Mouse (Mus musculus) embryonic facial prominence, embryonic 11.5 days (tissue): Measurements from ENCODE around the gene Rnh1. TPM values are rescaled to one million over a fixed set of nuclear protein-coding genes. Genes with fewer than 3 reads are reported as not detected.

Experiments
- ATAC-seq: fragments of 200-750 bp; cut with Nextera tagmentation; replicated peaks from 2 replicates; pipeline ENCODE4 v1.8.0; 2017; ENCODE audit warnings: low read depth; ENCODE audit not compliant: insufficient number of reproducible peaks, low FRiP score, low TSS enrichment
- DNase-seq: peaks from one replicate; pipeline ENCODE4 v3.0.0-alpha.2; 2015; ENCODE audit warnings: low spot score
- H3K27ac ChIP-seq: fragments of 300-500 bp; sonication (generic); replicated peaks from 2 replicates; pipeline ENCODE4 v1.5.1; 2014; ENCODE audit warnings: mild to moderate bottlenecking, low read depth, low read length, control low read depth
- H3K27me3 ChIP-seq: fragments of 300-500 bp; sonication (generic); 2 replicates; pipeline ENCODE4 v1.6.1; 2014; ENCODE audit warnings: mild to moderate bottlenecking, low read length, moderate library complexity, mixed read lengths; ENCODE audit not compliant: control insufficient read depth, insufficient read depth
- H3K36me3 ChIP-seq: fragments of 300-500 bp; sonication (generic); replicated peaks from 2 replicates; pipeline ENCODE4 v1.6.1; 2014; ENCODE audit warnings: low read depth, mild to moderate bottlenecking, low read length, moderate library complexity, mixed read lengths; ENCODE audit not compliant: control insufficient read depth, insufficient read depth
- H3K4me1 ChIP-seq: fragments of 300-500 bp; sonication (generic); 2 replicates; pipeline ENCODE4 v1.6.1; 2014; ENCODE audit warnings: low read length, mixed read lengths; ENCODE audit not compliant: control insufficient read depth, insufficient read depth
- H3K4me2 ChIP-seq: fragments of 300-500 bp; sonication (generic); 2 replicates; pipeline ENCODE4 v1.6.1; 2014; ENCODE audit warnings: low read depth, mild to moderate bottlenecking, control low read depth, low read length, moderate library complexity
- H3K4me3 ChIP-seq: fragments of 300-500 bp; sonication (generic); 2 replicates; pipeline ENCODE4 v1.5.1; 2014; ENCODE audit warnings: low read depth, low read length, control low read depth
- H3K9ac ChIP-seq: fragments of 300-500 bp; sonication (generic); replicated peaks from 2 replicates; pipeline ENCODE4 v1.6.1; 2014; ENCODE audit warnings: mild to moderate bottlenecking, control low read depth, low read length
- H3K9me3 ChIP-seq: fragments of 300-500 bp; sonication (generic); replicated peaks from 2 replicates; pipeline ENCODE4 v1.6.1; 2016; ENCODE audit warnings: mild to moderate bottlenecking, low read length, inconsistent platforms, mixed read lengths; ENCODE audit not compliant: control insufficient read depth
- WGBS: fragments of 180-500 bp; shearing (Covaris S2); extraction: QIAGEN DNeasy Blood & Tissue Kit; methylation state at CpG from one replicate; pipeline ENCODE4 v1.1.7; 2014; 5-methylcytosine and 5-hydroxymethylcytosine counted together
- polyA plus RNA-seq: library from polyadenylated mRNA; unstranded; fragments of >200 nt; fragmentation: Nextera tagmentation; extraction: Ambion mirVana; gene quantifications from 2 replicates; pipeline ENCODE4 v1.2.1, GENCODE M21; 2014

Rnh1 gene
- polyA plus RNA-seq, 1 experiment from 2014 or later = 82.0 TPM

GRCm38 (mm10) chr7:141169300-141169699 lies 3.4 kb downstream of the Rnh1 start:
- no peak for DNase-seq
- Histone ChIP-seq H3K4me1 (no peaks in the 10 kb centered on the region), H3K4me3 (no peak overlapping the region), H3K27ac (no peak overlapping the region), H3K9ac (no peak overlapping the region), H3K27me3 (no peaks in the 10 kb centered on the region), H3K4me2 (no peak overlapping the region), H3K36me3 (no peaks in the 10 kb centered on the region), H3K9me3 (no peaks in the 10 kb centered on the region)
- WGBS = 84% methylated on average over 1 of the region's 1 CpGs
- no peak for ATAC-seq

GRCm38 (mm10) chr7:141168518-141168953 lies 4.1 kb downstream of the Rnh1 start:
- DNase-seq (peak; percentile 67), ATAC-seq (no peak)
- H3K4me1 ChIP-seq = no peaks in the 10 kb centered on the region
- peak overlapping the region; percentile 45 for H3K4me3 ChIP-seq
- no peaks in the 10 kb centered on the region for H3K9me3 ChIP-seq
- 2% methylated on average over 22 of the region's 22 CpGs for WGBS
- H3K4me2 ChIP-seq = peak overlapping the region; percentile 71
- H3K27me3 ChIP-seq = no peaks in the 10 kb centered on the region
- peak overlapping the region; percentile 65 for H3K9ac ChIP-seq
- 0 out of 2 replicates have a peak overlapping the region, but pooled peaks have one; percentile 22 for H3K27ac ChIP-seq
- H3K36me3 ChIP-seq = no peaks in the 10 kb centered on the region; the same call in 1 of the 2 replicates

GRCm38 (mm10) chr7:141167901-141168517 lies 4.6 kb downstream of the Rnh1 start:
- no peak for ATAC-seq
- H3K9ac ChIP-seq = peak overlapping the region; percentile 65
- H3K4me1 ChIP-seq = no peaks in the 10 kb centered on the region
- peak overlapping the region; percentile 45 for H3K4me3 ChIP-seq
- peak overlapping the region; percentile 71 for H3K4me2 ChIP-seq
- H3K27me3 ChIP-seq = no peaks in the 10 kb centered on the region
- H3K36me3 ChIP-seq = no peaks in the 10 kb centered on the region; the same call in 1 of the 2 replicates
- H3K27ac ChIP-seq = no peak overlapping the region
- 19% methylated on average over 7 of the region's 7 CpGs for WGBS
- no peaks in the 10 kb centered on the region for H3K9me3 ChIP-seq
- peak; percentile 17 for DNase-seq

- no peaks in the 10 kb centered on the region for H3K4me1 ChIP-seq
- no peak overlapping the region for H3K4me3 ChIP-seq
- H3K36me3 ChIP-seq = peaks cover 3% of the 10 kb centered on the region
- H3K27me3 ChIP-seq = no peaks in the 10 kb centered on the region
- no peak overlapping the region for H3K9ac ChIP-seq
- H3K9me3 ChIP-seq = no peaks in the 10 kb centered on the region
- WGBS = 88% methylated on average over 6 of the region's 6 CpGs
- H3K27ac ChIP-seq = no peak overlapping the region
- no peak overlapping the region for H3K4me2 ChIP-seq
- ATAC-seq (no peak), DNase-seq (no peak)
These were observed 7.8 kb downstream of the Rnh1 start for GRCm38 (mm10) chr7:141164850-141165249.

- Histone ChIP-seq H3K27me3 (no peaks in the 10 kb centered on the region), H3K9me3 (no peaks in the 10 kb centered on the region), H3K4me3 (no peak overlapping the region), H3K4me1 (no peaks in the 10 kb centered on the region), H3K9ac (no peak overlapping the region), H3K4me2 (no peak overlapping the region), H3K36me3 (peaks cover 3% of the 10 kb centered on the region), H3K27ac (no peak overlapping the region)
- 89% methylated on average over 7 of the region's 7 CpGs for WGBS
- no peak for ATAC-seq
- DNase-seq = no peak
These were observed 8.3 kb downstream of the Rnh1 start for GRCm38 (mm10) chr7:141164397-141164796.

- WGBS = 93% methylated on average over 9 of the region's 9 CpGs
- DNase-seq = no peak
- Histone ChIP-seq H3K36me3 (peaks cover 3% of the 10 kb centered on the region), H3K9ac (no peak overlapping the region), H3K4me2 (no peak overlapping the region), H3K4me3 (no peak overlapping the region), H3K27ac (no peak overlapping the region), H3K27me3 (no peaks in the 10 kb centered on the region), H3K9me3 (no peaks in the 10 kb centered on the region), H3K4me1 (no peaks in the 10 kb centered on the region)
- no peak for ATAC-seq
These were observed 17.3 kb downstream of the Rnh1 start for GRCm38 (mm10) chr7:141155362-141155761.

GRCm38 (mm10) chr7:141148639-141149038 lies 24.0 kb downstream of the Rnh1 start:
- H3K9ac ChIP-seq = no peak overlapping the region
- no peak overlapping the region for H3K27ac ChIP-seq
- H3K27me3 ChIP-seq = no peaks in the 10 kb centered on the region
- no peak overlapping the region for H3K4me3 ChIP-seq
- no peak for DNase-seq
- 81% methylated on average over 4 of the region's 4 CpGs for WGBS
- peaks cover 3% of the 10 kb centered on the region for H3K36me3 ChIP-seq
- H3K4me1 ChIP-seq = no peaks in the 10 kb centered on the region
- H3K9me3 ChIP-seq = no peaks in the 10 kb centered on the region
- no peak overlapping the region for H3K4me2 ChIP-seq
- no peak for ATAC-seq

GRCm38 (mm10) chr7:141147044-141147443 lies 25.6 kb downstream of the Rnh1 start:
- no peak overlapping the region for H3K9ac ChIP-seq
- H3K36me3 ChIP-seq = peaks cover 3% of the 10 kb centered on the region
- WGBS = 87% methylated on average over 6 of the region's 6 CpGs
- no peak overlapping the region for H3K4me3 ChIP-seq
- no peaks in the 10 kb centered on the region for H3K27me3 ChIP-seq
- H3K9me3 ChIP-seq = no peaks in the 10 kb centered on the region
- no peak overlapping the region for H3K27ac ChIP-seq
- no peak for DNase-seq
- no peak for ATAC-seq
- no peak overlapping the region for H3K4me2 ChIP-seq
- no peaks in the 10 kb centered on the region for H3K4me1 ChIP-seq
